Mouse (Mus musculus): ENCODE measurements around the gene Calml4.

- TF ChIP-seq CTCF (conservative IDR thresholded peaks at IDR 0.05; ENCODE audit: low read length), result no peak
- TF ChIP-seq POU5F1 (IDR thresholded peaks at IDR 0.05; ENCODE audit: borderline replicate concordance, low read length), result no peak
Observed at GRCm38 (mm10) chr9:62810095-62810494, 47.8 kb upstream of the Calml4 start.

Measured in E14TG2a.4 (cell line).